Mouse (Mus musculus) left cerebral cortex, adult 11 months (tissue): ENCODE results near the gene Pecam1.
"Not testable (repeated sequence)": the region's sequence is repeated elsewhere in the genome, so short reads cannot be mapped to it uniquely, and the experiment has no call there.

Experiments used
- DNase-seq: peaks from one replicate; pipeline ENCODE4 v3.0.0; 2022; ENCODE audit warnings: low spot score

The Pecam1 gene

DNA sequence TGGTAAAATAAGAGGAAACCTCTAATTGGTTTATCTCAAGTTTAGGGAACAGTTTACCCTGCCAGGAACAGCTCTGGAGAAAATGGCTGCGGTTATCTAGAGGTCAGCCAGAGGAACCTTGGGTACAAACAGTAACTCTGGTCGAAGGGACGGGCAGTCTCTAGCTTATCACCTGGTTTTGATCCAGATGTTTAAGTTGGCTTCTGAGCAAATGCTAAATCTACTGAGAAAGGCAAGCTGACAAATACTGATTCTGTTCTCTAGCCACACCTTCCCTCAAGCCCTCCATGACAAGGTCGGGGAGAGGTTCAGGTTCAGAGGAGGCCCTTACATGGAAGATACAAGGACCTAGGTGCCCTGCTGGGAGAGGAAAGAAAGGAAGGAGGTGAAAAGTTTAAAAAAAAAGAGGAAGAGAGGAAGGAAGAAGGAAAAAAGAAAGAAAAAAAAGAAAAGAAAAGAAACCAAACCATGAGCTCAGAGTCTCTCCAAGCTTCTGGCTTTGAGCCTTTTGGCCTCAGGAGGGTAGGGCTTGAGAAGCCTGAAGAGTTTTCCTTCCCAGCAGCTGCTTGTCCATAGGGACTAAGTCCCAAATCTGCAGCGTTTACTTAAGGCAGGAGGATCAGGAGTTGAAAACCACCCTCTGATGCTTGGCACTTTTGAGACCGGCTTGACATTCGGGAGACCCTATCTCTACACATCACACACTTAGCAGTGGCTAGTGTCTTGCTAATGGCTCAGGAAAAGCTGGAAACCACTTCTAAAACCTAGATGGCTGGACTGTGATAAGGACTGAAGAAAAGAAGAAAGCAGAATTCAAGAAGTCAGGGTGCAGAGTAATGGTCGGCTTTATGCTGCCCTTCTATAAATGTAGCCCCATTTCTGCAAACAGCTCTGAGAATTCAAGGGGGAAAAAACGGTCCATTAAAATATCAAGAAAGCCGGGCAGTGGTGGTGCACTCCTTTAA lies 21.7 kb downstream of the Pecam1 start:
- DNase-seq = no peak

- DNase-seq = no peak
Measured at GRCm38 (mm10) chr11:106727967-106728366, 22.5 kb downstream of the Pecam1 start.

DNA sequence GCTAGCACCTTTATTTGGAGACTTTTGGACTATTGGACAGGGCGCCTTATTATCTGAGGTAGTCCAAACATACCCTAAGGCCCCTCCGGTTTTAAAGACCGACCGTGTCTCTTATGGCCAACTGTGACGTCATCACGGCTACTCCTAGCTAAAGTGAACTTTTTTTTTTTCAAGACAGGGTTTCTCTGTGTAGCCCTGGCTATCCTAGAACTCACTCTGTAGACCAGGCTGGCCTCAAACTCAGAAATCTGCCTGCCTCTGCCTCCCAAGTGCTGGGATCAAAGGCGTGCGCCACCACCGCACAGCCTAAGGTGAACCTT lies 25.6 kb downstream of the Pecam1 start:
- not testable (repeated sequence) for DNase-seq

GRCm38 (mm10) chr11:106724176-106724915 lies 26.1 kb downstream of the Pecam1 start:
- DNase-seq = no peak

GRCm38 (mm10) chr11:106723611-106724125 lies 26.8 kb downstream of the Pecam1 start:
- no peak for DNase-seq

DNA sequence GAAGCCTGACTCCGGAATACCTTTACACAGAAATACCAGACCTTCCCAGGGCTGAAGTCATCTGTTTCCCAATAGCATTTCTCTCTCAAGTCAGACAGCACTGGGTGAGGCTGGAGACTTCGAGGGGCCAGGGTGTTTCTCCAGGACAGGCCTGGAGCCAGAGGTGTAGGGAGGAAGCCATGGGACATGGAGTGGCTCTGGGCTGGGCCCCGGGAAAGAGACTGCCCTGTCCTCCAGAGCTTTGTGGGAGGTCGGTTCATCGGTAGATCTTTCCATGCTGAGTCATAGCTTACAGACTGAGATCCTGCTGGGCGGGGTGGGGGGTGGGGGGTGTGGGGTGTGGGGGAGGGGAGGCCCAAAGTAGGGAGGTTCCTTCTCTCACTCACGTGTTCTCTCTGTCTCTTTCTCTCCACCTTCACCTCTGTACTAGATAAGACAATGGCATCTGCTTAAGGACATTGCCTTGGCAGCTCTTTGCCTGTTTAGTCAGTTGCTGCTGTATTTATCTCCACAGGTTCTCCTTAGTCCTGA lies 27.5 kb downstream of the Pecam1 start:
- DNase-seq = no peak

DNA sequence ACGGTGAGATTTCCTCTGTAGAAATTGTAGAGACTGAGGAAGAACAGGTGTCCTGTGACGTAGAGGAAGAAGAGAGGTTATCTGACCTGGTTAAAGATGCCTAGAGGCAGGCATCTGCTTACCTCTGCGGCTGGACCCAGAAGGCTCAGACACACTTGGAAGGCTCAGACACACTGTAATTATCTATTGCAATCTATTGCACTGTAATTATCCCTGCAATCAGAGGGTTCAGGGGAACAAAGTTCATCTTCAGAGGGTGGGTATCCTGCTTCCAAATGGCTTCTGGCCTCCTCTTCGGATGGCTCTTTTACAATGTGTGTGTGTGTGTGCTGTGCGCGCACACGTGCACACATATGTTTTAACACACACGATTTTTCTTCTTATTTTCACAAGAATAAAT lies 30.0 kb downstream of the Pecam1 start:
- DNase-seq = no peak

DNA sequence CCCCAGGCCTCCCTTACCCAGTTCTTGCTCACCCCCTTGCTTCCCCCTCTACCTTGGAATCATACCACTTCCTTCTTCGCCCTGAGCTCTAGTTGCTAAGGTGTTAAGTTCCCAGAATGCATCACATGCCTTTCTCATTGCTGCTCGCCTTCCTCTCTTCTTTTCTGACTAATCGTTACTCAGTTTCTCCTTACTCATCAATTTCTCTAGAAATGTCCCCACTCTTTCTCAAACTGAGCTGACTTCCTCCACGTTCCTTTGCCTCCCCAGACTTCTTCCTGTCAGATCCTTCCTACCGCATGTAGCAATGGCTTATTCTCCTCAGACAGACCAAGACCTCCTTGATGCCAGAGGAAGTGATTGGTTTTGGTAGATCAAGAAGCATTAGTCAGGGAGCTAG lies 33.9 kb downstream of the Pecam1 start:
- no peak for DNase-seq

GRCm38 (mm10) chr11:106715066-106715465 lies 35.4 kb downstream of the Pecam1 start:
- DNase-seq = no peak

DNA sequence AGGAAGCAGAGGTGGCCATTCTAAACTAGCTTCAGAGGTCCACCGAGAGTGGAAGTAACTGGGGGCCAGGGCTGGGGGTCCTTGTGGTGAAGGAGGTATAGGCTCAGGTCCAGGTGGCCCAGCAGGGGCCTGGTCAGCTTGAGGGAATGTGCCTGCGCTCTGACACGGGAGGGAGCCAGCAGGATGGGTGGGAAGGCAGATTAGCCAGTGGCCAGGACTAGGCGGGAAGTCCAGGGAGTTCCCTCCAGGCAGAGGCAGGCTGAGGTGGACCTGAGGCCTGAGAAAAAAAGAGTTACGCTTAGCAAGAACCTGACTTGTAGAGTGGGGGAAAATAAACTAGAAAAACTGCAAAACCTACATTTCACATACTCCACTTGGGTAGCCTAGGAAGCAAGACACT lies 39.6 kb downstream of the Pecam1 start:
- no peak for DNase-seq

- no peak for DNase-seq
Measured at GRCm38 (mm10) chr11:106709227-106709985, 41.0 kb downstream of the Pecam1 start.

DNA sequence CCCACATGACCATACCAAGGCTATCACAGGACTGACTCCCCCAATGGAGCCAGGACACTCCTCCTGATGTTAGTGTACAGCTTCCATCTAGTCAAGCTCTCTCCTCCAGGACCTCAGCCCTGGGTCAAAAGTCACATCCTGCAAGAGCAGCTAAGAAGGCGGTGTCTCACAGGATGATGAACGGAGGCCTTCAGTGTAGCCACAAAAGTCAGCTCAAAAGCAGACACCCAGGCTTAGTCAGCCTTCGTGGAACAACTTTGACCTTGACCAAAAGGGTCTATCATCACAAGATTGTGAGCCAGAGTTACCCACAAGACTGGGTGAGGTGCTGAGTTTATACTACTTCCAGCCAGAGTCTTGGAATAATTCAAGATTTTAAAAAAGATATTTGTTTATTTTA lies 42.6 kb downstream of the Pecam1 start:
- DNase-seq = no peak

GRCm38 (mm10) chr11:106707085-106707484 lies 43.3 kb downstream of the Pecam1 start:
- DNase-seq = no peak

GRCm38 (mm10) chr11:106706212-106706611 lies 44.2 kb downstream of the Pecam1 start:
- no peak for DNase-seq

DNA sequence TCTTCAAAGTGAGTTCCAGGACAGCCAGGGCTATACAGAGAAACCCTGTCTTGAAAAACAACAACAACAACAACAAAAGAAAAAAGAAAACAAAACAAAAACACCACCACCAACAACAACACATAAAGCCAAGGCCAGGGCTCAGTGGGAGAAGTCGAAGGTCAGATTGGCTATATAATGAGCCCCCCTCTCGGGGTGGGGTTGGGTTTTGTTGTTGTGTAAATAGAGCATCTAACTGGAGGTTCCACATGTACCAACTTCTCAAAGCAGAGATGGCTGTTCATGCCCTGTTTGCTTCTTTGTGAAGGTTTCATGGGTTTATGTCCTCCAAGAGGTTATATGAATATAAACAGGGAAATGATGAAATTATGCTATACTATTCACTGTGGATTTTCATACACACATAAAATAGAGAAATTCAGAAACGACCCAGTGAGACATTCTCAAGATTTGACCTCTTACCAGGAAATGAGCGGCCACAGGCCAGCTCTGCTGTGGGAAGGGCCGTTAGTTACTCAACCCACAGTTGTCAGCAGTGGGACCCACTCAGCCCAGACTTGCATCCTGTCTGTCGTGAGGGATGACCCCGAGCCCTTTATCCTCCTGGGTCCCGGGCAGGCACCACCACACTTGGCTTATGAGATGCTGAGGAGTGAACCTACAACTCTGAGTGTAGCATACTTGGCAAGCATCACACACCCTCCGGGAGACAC lies 45.9 kb downstream of the Pecam1 start:
- DNase-seq = no peak

GRCm38 (mm10) chr11:106703931-106704330 lies 46.5 kb downstream of the Pecam1 start:
- no peak for DNase-seq

DNA sequence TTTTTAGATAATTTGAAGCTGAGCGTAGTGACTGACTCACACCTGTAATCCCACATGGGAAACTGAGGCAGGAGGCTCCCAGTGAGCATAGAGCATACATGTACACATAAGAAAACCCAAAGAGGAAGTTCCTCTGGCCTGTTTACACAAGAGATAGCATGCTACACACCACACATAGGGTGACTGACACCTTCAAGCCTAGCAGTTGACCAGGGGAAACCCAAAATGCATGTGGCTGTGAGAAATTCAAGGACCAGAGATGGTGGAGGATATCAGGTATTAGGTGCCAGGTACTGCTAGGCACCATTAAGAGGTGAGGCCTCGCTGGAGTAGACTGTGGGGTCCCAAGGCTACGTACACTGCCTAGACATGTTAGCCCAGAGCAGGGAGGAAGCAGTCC lies 47.8 kb downstream of the Pecam1 start:
- no peak for DNase-seq

DNA sequence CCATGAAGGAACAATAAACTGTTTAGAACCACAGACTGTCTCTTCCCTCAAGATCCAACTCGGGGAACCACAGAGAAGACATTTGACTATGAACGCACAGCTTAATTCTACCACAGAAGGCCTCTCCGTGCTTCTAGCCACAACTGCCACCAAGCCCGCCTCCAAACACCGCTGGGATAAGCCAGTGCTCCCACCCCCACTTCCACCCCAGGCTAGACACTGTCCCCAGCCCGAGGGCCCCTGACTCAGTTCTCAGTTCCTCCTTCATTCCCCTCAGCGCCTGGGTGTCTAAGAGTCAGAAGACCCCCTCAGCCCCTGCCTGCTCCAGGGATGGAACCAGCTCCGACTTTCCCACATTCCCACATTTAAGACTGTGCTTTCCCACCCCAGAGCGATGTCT lies 48.8 kb downstream of the Pecam1 start:
- no peak for DNase-seq

DNA sequence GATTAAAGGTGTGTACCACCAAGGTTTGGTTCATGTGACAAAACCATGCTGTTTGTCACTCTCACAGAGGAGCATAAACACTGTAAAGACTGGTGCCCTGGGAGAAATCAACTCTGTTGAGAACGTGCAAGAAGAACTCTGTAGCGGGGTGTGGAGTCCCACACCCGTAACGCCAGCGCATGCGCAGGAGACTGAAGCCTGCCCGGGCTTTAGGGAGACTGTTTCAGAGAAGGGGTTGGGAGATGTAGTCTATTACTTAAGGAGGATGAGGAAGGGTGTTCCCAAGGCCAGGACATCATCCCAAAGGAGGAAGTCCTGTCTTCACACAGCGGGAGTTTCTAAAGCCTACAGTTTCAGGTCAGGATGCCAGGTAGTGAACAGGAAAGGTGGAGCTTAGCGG lies 51.3 kb downstream of the Pecam1 start:
- no peak for DNase-seq

- no peak for DNase-seq
Measured at GRCm38 (mm10) chr11:106698289-106698688, 52.1 kb downstream of the Pecam1 start.

GRCm38 (mm10) chr11:106695917-106696316 lies 54.5 kb downstream of the Pecam1 start:
- DNase-seq = no peak
